Mouse (Mus musculus): ENCODE results near the gene Wdr74.
"Not testable (repeated sequence)": the region's sequence is repeated elsewhere in the genome, so short reads cannot be mapped to it uniquely, and the experiment has no call there.

Wdr74 gene

DNA sequence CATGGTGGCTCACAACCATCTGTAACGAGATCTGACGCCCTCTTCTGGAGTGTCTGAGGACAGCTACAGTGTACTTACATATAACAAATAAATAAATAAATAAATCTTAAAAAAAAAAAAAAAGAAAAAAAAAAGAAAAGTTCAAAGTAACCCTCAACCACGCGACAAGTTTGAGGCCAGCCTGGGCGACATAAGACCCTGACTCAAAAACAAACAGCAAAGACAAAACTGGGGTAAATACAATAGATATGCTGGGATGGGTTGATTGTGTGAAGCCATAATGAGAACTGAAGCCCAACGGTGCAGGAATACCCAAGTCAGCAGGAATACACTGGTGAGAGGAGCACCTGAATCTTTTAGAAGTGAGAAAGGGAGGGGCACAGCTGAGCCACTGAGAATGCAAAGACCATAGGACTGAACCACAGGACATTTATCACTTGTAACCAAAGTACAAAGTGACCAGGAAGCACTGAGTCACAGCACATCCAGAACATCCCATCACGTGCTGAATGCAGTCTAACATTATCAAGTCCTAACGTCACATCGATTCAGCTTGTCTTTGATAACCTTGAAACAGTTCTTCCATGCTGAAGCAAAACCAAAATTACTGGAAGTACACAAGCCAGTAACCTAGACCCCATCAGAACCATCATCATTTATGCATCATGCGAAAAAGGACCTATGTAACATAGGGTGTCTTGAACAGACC lies 18.7 kb upstream of the Wdr74 start:
- DNase-seq = peak; percentile 24

DNA sequence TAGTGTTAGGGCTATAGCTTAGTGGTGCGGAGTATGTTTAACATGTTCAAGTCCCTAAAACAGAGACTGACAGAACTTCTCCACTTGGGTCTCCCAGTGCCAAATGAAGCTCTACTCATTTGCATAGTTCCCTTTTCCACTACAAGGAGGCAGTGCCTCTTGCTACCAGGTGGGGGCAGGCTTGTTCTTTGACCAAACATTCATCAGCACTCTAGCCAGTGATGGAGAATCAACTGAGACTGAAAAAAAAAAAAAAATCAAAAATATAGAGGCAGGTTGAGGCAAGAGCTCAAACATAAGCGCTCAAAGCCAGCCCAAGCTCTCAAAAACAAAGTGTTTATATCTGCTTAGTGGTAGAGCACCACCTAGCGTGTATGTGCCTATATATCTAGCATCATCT lies 17.3 kb upstream of the Wdr74 start:
- DNase-seq = peak; percentile 81

DNA sequence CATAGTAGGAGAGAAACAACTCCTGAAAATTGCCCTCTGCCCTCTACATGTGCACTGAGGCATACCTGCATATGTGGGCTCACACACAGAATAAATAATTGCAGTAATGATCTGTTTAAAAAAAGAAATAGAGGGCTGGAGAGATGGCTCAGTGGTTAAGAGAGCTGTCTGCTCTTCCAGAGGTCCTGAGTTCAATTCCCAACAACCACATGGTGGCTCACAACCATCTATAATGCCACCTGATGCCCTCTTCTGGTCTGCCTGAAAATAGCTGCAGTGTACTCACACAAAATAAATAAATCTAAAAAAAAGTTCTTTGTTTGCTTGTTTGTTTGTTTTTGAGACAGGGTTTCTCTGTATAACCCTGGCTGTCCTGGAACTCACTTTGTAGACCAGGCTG lies 16.6 kb upstream of the Wdr74 start:
- peak; percentile 43 for DNase-seq

DNA sequence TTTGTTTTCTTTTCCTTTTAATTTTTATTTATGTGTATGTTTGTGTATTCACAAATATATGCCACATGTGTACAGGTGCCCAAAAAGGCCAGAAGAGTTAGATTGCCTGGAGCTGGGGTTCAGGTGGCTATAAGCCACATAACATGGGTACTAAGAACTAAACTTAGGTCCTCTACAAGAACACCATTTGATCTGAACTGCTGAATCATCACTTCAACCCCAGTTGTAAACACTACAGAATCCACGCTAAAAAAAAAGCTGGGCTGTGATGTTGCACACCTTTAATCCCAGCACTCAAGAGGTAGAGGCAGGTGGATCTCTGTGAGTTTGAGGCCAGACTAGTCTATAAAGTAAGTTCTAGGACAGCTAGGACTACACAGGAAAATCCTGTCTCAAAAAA lies 14.2 kb upstream of the Wdr74 start:
- DNase-seq = peak; percentile 47

DNA sequence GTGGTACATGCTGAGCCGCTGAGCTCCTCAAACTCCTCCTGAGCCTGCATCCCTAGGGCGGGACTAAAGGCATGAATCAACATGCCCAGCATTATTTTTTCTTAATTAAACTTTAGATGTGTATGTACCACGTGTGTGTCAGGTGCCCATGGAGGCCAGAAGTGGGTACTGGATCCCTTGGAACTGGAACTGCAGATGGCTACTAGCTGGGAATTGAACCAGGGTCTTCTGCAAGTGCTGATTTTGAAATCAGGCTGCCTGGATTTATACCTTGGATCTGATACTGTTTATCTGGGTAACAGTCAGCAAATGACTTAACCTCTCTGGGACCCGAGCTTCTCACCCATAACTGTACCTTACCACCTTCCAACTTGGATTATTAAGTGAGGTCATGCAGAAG lies 13.6 kb upstream of the Wdr74 start:
- DNase-seq = peak; percentile 62

DNA sequence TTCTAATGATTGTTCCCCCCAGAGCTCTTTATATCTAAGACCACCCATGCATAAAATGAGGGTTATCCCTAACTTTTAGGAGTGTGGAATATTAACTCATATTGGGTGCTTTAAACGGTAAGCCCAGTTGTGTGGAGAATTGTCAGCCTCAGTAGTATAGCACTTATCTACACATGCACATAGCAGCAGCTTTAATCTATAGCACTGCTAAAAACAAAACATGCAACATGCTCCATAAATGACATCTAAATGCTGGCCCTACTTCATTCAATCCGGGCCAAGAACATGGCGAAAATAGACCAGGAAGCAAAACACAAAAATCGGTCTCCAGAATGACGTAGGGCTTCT lies 13.1 kb upstream of the Wdr74 start:
- no peak for DNase-seq

DNA sequence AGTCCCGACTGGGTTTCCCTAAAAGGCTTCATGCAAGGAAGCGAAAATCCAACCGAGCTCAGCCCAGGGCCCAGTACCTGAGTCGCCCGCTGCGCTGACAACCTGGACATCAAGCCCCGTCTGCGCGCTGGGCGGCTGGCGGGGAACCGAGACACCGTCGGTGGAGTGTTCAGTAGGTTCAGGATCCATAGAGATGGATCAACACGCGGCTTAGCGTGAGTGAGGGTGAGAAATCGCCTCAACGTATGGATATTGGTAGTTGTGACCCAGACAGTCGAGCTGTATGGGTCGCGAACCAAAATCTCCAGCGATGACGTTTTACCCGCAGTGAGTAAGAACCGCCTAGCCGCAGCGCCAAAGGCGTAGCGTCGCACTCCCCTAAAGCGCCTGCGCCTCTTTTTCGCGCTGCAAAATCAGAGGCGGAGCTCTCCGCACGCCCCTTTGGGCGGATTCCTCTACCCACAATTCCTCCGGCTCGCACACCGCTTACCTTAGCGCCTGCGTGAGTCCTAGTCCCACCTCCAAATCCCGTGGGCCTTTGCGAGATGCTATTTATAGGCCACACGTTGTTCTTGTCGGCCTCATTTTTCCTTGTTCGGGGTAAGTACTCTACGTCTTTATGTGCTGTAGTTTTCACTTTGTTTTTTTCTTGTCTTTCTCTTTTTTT lies 12.6 kb upstream of the Wdr74 start, which contains the start of gene Slc3a2:
Gene Slc3a2 (minus strand): TSS at position 463 of the 667 bp plus-strand sequence.
- DNase-seq = peak; percentile 97

DNA sequence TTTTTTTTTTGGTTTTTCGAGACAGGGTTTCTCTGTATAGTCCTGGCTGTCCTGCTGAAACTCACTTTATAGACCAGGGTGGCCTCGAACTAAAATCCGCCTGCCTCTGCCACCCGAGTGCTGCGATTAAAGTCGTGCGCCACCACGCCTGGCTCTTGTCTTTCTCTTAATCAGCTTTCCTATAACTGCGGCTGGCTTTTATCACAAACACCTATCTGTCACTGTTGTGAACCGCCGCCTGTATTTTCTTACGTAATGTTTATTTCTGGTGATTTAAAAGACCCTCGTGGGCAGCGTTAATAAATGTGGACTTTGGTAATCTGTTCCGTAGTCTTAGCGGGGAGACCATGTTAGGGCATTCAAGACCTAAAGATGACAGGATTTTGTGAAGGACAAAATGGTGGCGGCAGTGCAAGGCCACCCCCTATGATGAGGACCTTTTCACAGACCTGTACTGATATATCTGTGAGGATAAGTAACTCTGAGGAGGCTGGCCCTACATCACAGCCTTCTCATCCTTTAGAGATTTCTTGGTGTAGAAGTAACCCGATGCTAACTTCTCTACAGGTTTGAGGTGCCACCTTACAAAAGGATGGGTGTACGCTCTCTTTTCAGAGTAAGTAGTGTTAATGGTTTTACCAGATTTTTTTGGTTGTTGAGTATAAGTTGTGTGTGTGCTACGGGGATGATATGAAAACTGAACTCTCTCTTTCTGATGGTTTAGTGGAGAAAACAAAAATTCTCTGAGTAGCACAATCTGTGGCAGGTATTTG lies 11.9 kb upstream of the Wdr74 start:
- peak; percentile 68 for DNase-seq

DNA sequence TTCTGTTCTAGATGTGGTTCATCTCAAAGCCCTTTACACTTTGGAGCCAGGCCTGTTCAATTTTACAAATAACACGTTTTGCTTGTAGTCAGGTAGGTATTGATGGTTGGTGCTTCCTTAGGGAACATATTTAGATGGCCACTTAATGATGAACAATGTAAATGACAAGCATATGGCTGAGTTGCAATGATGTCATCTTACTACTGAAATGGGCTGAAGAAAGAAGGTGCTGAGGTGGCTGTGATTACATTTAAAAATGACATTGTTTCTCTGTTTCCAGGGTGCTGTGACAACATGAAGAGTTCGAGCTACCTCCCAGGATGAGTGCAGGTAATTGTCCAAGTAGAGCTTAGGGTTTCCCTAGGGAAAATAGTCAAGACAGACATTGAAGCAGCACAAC lies 11.2 kb upstream of the Wdr74 start:
- DNase-seq = peak; percentile 42

DNA sequence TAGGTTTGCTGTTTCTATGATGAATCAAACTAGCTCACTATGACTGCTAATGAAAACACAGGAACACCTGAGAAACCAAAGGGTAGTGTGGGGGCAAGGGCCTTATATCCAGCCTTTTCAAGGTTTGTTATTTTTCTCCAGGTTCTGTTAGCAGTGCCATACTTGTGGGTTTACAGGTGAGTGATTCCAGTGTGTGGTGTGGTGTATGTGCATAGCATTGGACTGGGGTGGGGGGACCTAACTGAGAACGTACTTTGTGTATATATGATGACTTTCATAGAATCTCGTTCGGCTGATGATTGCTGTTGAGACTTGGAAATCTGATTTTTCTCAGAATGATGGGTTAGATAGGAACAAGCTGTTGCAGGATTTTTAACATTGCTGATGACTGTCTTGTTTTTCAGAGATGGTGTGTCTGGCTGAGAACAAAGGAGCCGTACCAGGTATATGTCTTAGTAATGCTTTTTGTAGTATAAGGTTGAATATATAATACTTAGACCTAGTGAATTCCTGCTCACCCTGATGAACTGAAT lies 10.5 kb upstream of the Wdr74 start:
- no peak for DNase-seq

DNA sequence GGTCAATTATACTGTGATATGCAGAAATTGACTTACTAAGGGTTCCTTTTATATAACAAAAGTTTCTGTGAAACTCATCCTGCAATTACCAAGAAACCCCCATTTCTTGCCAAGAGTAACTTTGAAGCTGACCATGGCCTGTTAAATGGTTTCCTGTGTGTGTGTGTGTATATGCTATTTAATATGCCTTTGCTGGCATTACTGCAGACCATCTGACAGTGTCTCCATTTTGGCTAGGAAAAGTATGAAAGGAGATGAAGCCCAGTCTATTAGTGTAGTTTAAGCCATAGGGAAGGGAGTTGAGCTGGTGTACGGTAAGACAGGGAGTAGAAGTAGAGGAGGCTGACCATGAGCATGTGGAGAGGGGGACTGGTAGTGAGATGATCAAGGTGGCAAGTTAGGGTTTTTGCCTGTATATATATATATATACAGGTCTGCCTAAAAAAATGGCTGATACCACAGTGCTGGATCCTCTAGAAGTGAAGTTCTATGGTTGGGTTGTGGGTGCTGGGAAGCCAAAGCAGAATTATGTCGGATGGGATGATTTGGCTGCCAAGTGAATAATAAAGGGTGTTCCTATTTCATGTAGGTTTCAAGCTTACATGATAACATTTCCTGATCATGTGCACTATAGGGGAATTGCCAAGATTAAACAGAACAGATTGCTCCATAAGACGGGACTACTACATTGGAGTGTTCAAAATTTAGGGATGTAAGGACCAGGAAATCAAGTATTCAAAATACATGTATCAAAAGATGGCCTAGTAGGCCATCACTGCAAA lies 8.8 kb upstream of the Wdr74 start:
- no peak for DNase-seq

DNA sequence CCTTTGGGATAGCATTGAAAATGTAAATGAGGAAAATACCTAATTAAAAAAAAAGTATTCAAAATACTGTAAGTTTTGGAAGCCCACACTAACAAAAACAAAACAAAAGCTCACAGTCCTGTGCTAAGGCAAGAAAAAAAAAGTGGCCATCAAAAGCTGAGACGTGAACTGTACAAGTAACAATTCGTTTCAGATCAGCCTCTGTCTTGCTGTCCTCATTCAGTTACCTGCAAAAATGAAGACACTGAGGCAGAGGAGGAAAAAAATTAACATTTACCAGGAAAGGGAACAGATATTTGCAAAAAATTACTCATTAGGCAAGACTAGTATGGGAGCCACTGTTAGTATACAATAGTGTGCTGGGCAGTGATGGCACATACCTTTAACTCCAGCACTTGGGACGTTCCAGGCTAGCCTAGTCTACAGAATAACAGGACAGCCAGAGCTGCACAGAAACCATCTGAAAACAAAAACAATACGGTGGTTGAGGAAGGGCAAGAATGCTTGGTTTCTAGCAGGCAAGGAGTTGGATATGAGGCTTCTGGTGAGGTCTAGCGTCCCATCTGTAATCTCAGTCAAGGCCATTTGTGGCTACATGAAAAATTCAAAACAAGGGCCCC lies 8.0 kb upstream of the Wdr74 start:
- no peak for DNase-seq

DNA sequence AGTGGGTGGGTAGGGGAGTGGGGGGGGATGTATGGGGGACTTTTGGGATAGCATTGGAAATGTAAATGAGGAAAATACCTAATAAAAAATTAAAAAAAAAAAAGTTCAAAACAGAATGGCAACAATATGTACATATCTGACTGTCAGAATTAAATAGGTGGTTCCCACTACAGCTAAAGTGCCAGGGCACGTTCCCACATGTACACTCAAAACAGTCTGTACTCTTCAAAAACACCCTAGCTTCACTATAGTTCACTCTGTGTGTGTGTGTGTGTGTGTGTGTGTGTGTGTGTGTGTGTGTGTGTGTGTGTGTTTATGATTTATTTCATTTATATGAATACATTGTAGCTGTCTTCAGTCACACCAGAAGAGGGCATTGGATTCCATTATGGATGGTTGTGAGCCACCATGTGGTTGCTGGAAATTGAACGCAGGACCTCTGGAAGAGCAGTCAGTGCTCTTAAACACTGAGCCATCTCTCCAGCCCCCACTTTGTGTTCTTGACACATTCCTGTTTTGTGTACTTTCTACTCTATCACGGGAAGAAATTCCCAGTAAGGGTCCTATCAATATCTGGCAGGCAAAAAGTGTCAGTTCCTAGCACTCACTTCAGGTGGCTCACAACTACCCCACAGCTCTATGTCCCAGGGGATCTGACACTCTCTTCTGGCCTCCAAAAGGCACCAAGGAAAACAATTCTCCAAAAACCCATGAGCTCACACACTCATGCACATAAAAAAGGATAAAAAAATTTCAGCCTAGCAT lies 7.1 kb upstream of the Wdr74 start:
- DNase-seq = not testable (repeated sequence)

DNA sequence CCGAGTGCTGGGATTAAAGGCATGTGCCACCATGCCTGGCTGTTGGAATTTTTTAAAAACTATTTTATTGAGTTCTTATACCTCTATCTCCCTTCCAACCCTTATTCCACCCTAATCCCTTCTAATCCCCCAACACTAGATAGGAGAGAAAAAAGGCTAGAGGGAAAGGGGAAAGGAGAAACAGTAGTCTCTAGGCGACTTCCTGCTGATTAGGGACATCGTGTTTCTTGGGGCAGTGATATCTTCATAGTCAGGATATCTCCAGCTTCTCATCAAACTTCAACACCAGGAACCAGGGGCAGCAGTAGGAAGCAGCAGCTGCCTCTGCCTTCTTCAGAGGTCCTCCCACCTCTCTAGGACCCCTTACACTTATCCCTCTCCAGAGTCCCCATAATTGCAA lies 1.3 kb upstream of the Wdr74 start:
- DNase-seq = no peak

DNA sequence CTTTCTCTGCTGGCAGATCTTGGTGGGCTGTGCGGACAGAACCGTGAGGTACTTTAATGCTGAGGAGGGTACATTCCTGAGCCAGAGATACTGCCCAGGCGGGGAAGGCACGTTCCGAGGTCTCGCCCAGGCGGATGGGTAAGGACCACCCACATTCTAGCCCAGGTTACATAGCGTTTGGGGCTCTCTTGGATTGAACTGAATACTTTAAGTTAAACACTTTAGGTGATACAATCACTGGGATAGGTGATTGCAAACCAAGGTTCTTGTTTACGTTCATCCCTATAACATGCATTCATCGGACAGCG lies 487 bp downstream of the Wdr74 start:
- DNase-seq = peak; percentile 42

DNA sequence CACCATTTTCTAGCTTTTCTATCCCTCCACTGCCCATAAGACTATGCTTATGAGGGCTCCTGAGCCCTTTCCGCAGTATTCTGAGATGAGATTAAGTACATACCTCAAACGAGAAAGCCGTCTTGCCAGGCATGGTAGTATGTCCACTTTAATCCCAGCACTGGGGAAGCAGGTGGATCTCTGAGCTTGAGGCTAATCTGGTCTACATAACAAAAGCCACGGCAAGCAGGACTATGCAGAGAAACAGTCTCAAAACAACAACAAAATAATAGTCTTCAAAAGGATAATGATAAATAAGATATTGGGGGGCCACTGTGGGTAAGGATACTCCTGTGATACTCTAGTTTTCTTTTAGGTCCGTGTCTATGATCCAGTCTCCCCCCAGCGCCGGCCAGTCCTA lies 3.3 kb downstream of the Wdr74 start:
- no peak for DNase-seq

DNA sequence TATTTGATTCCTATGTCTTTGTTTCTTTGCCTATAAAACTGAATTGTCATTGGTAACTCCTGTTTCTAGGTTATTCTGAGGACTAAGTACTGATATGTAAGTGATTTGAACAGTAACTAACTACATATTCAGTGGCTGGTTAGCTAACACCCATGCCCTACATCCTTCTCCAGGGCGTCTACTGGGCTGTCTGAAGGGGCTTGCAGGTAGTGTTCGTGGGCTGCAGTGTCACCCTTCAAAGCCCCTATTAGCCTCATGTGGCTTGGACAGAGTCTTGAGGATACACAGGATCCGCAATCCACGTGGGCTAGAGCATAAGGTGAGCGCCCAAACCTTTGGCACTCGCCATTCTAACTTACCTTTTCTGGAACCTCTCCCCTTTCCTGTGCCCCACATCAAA lies 4.0 kb downstream of the Wdr74 start:
- DNase-seq = peak; percentile 38

DNA sequence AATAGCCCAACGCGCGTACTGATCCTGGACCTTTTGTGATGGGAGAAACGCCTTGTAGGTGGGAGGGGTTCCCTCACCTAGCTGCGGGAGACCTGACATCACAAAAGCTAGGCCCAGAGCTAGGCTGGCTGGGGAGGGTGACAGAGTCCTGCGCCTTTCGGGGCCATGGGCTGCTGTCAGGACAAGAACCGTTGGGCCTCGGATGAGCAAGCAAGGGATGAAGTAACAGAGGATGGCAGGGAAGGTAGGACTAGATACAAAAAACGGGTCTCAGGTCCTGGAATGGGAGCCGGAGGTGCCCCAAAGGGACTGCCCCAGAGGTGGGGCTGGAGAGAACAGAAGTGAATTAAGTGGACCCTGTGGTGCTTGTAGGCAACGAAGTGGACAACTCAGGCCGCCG lies 5.0 kb downstream of the Wdr74 start, which contains the start of gene 1700092M07Rik:
Gene 1700092M07Rik (plus strand): TSS at position 116 of the 400 bp plus-strand sequence.
- DNase-seq = peak; percentile 70

DNA sequence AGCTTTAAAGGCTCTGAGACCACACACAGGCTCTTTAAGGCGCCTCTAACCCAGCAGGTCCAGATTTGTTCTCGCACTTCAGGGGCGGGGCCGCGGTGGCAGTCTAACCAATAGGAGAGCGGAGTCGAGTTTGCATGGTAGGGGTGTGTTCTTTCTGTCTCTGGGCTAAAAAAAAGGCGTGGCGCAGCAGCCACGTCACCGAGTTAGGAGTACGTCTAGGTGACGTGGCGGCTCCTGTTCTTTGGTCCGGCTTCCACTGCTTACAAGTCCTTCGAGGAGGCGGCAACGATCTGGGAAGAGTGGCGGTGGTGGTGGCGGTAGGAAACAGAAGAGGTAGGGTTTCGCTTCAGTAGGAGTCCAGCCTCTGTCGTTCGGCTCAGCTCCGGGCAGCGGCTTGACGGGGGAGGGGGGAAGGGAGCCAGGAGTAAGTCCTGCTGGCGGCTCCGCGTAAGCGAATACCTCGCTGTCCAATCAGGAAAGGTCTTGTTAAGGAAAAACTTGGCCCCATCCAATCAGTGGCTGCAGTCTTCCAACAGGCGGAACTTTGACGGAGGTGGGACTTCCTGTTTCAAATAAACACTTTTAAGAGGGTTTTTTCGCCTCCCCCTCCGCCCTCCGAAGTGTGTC lies 5.7 kb downstream of the Wdr74 start, which contains the start of gene Stx5a:
Gene Stx5a (plus strand): TSS at position 171 of the 627 bp plus-strand sequence.
- DNase-seq = peak; percentile 97

DNA sequence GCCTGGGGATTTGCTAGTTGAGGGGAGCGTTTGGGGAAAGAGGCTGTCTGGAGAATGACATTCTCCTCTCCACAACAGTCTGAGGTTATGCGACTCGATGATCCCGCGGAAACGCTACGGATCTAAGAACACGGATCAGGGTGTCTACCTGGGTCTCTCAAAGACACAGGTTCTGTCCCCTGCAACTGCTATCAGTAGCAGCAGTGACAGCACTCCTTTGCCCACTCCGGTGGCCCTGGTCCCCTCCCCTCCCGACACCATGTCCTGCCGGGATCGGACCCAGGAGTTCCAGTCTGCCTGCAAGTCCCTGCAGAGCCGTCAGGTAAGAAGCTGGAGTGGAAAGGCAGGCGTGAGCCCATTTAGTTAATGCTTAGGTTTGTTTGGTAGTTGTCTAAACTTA lies 6.5 kb downstream of the Wdr74 start:
- DNase-seq = peak; percentile 49

DNA sequence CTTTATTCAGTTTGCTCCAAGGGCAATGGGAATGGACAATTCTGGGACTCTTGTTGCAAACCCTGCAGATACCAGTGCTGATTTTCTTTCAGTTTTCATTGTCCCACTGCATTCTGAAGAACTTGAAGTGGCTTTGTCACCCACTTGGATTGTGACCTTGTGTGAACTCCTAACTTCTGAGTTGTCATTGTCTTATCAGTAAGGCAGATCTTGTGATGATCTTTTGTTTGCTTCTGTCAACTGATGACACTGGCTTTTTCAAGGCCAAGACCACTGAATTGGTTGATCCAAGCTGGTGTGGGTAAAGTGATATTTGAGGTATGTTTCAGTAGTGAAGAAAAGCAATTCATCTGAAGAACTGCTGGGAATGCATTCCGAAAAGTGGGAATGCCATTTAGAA lies 9.8 kb downstream of the Wdr74 start:
- DNase-seq = no peak
